Mouse (Mus musculus) stomach, postnatal 0 days (tissue): ENCODE measurements around the gene Rims3.

Experiments
- CTCF ChIP-seq: IDR thresholded peaks from 2 replicates; pipeline ENCODE4 v1.5.1; 2016; ENCODE audit warnings: antibody characterized with exemption, low read depth, mild to moderate bottlenecking, moderate library complexity
- EP300 ChIP-seq: optimal IDR thresholded peaks from 2 replicates; pipeline ENCODE3; 2016; ENCODE audit warnings: antibody characterized with exemption

DNA sequence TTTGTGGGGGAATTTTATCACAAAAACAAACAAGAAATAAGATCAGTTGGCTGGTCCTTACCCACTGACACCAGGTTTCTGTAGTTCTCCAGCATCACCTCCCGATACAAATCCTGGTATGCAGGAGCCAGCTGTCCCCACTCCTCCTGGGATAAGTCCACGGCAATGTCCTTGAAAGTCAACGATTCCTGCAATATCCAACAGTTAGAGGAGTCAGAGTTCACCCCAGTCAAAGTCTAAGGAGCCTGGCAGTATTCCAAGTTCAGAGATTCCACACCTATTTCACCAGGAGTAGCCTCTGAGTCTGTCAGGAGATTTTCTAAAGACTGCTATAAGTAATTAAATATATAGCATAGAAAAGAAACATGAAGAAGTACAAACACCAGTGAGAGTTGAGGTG is 80.4 kb downstream of the Rims3 start:
- no peak for TF ChIP-seq CTCF
- no peak for TF ChIP-seq EP300
